Mouse (Mus musculus) liver, adult 2 months (tissue): Measurements from ENCODE around the gene Mrps34. TPM values are rescaled to one million over a fixed set of nuclear protein-coding genes. Genes with fewer than 3 reads are reported as not detected.
A peak's percentile ranks its signal among the peaks of the same experiment; 100 is the strongest.

ENCODE experiments used
- DNase-seq: peaks from one replicate; pipeline ENCODE4 v3.0.0-alpha.2; 2011; ENCODE audit warnings: low read depth, low spot score; ENCODE audit errors: extremely low read depth
- H3K27ac ChIP-seq: fragments of 200-500 bp; replicated peaks from 2 replicates; pipeline ENCODE4 v1.5.1; 2012; ENCODE audit warnings: low read depth, mild to moderate bottlenecking, control low read depth, inconsistent platforms, low read length; ENCODE audit not compliant: insufficient read depth
- H3K27me3 ChIP-seq: fragments of 200-500 bp; 2 replicates; pipeline ENCODE4 v1.6.1; 2012; ENCODE audit warnings: mild to moderate bottlenecking, moderate library complexity, low read length, inconsistent platforms; ENCODE audit not compliant: control insufficient read depth, insufficient read depth
- H3K36me3 ChIP-seq: fragments of 200-500 bp; 2 replicates; pipeline ENCODE4 v1.6.1; 2012; ENCODE audit warnings: low read length, inconsistent platforms; ENCODE audit not compliant: control insufficient read depth, insufficient read depth
- H3K4me1 ChIP-seq: fragments of 200-500 bp; 2 replicates; pipeline ENCODE4 v1.6.1; 2011; ENCODE audit warnings: low read length; ENCODE audit not compliant: control insufficient read depth, insufficient read depth
- H3K4me3 ChIP-seq: fragments of 200-500 bp; 2 replicates; pipeline ENCODE4 v1.5.1; 2011; ENCODE audit warnings: low read depth, mild to moderate bottlenecking, control low read depth, low read length, moderate library complexity; ENCODE audit not compliant: insufficient read depth
- H3K79me2 ChIP-seq: fragments of 200-500 bp; 2 replicates; pipeline ENCODE4 v1.6.1; 2012; ENCODE audit warnings: inconsistent platforms, mild to moderate bottlenecking, low read length, moderate library complexity; ENCODE audit not compliant: control insufficient read depth, insufficient read depth
- H3K9ac ChIP-seq: fragments of 200-500 bp; 2 replicates; pipeline ENCODE4 v1.6.1; 2012; ENCODE audit warnings: low read depth, mild to moderate bottlenecking, control low read depth, inconsistent platforms, low read length
- CTCF ChIP-seq: fragments of 200-500 bp; IDR thresholded peaks from 2 replicates; pipeline ENCODE4 v1.5.1; 2011; ENCODE audit warnings: low read depth, low read length, control low read depth
- POLR2A ChIP-seq: fragments of 200-500 bp; IDR thresholded peaks from 2 replicates; pipeline ENCODE4 v1.6.1; 2011; ENCODE audit warnings: low read length, control low read depth; ENCODE audit not compliant: insufficient read depth; ENCODE audit errors: extremely low read depth
- WGBS: fragments of 180-500 bp; shearing (Covaris S2); methylation state at CpG from one replicate; pipeline ENCODE4 v1.1.7; 2018; 5-methylcytosine and 5-hydroxymethylcytosine counted together
- polyA plus RNA-seq: library from polyadenylated mRNA; depleted of rRNA; stranded (reverse); fragments of >200 nt; gene quantifications from 2 replicates; pipeline ENCODE4 v1.2.3, GENCODE M21; 2012
- total RNA-seq: library from RNA; depleted of rRNA; stranded (reverse); fragments of >200 nt; gene quantifications from 2 replicates; pipeline ENCODE4 v1.2.3, GENCODE M21; 2014

Mrps34 gene
- total and polyA plus RNA-seq, 2 experiments = 47.5 to 124 TPM

GRCm38 (mm10) chr17:24894061-24894994 is 588 bp upstream of the Mrps34 start:
- peaks cover 20% of the 10 kb centered on the region for H3K4me1 ChIP-seq

GRCm38 (mm10) chr17:24895571-24896240 is 790 bp downstream of the Mrps34 start:
- no peak for TF ChIP-seq CTCF
- no peak for TF ChIP-seq POLR2A
- DNase-seq = no peak
- Histone ChIP-seq H3K9ac (peak overlapping the region; percentile 90), H3K4me1 (peaks cover 20% of the 10 kb centered on the region), H3K27ac (peak overlapping the region; percentile 73), H3K79me2 (peaks cover 15% of the 10 kb centered on the region; the same call in 1 of the 2 replicates), H3K27me3 (no peaks in the 10 kb centered on the region), H3K4me3 (peak overlapping the region; percentile 74), H3K36me3 (peaks cover 7% of the 10 kb centered on the region; the same call in 1 of the 2 replicates)
- WGBS = 5% methylated on average over 23 of the region's 23 CpGs

More at GRCm38 (mm10) chr17:24894061-24894994, 588 bp upstream of the Mrps34 start:
- peaks cover 17% of the 10 kb centered on the region; the same call in 1 of the 2 replicates for H3K79me2 ChIP-seq
- H3K27ac ChIP-seq = peak overlapping the region; percentile 59
- no peak for TF ChIP-seq CTCF
- H3K36me3 ChIP-seq = peaks cover 3% of the 10 kb centered on the region; the same call in 1 of the 2 replicates
- WGBS = 7% methylated on average over 31 of the region's 31 CpGs
- H3K27me3 ChIP-seq = no peaks in the 10 kb centered on the region
- H3K9ac ChIP-seq = peak overlapping the region; percentile 84
- H3K4me3 ChIP-seq = peak overlapping the region; percentile 74
- DNase-seq = no peak

- peaks cover 20% of the 10 kb centered on the region for H3K4me1 ChIP-seq
- H3K79me2 ChIP-seq = peaks cover 14% of the 10 kb centered on the region; the same call in 1 of the 2 replicates
- H3K36me3 ChIP-seq = peaks cover 7% of the 10 kb centered on the region; the same call in 1 of the 2 replicates
- TF ChIP-seq POLR2A = peak; percentile 51; the same call in 1 of the 2 replicates
- 0 out of 2 replicates have a peak, but pooled peaks have one; percentile 9 for TF ChIP-seq CTCF
- H3K27ac ChIP-seq = peak within 1 kb of the TSS; percentile 73
- under 1% methylated on average over 50 of the region's 50 CpGs for WGBS
- peak within 1 kb of the TSS; percentile 90 for H3K9ac ChIP-seq
- no peaks in the 10 kb centered on the region for H3K27me3 ChIP-seq
- DNase-seq = peak; percentile 70
- H3K4me3 ChIP-seq = peak within 1 kb of the TSS; percentile 74
These were observed 1.5 kb downstream of the Mrps34 start, which contains the start of gene Nme3 for GRCm38 (mm10) chr17:24896241-24896992. Gene Nme3 (plus strand): TSS chr17:24896500.

- WGBS = 25% methylated on average over 11 of the region's 11 CpGs
- Histone ChIP-seq H3K27ac (peak overlapping the region; percentile 49), H3K27me3 (no peaks in the 10 kb centered on the region), H3K9ac (peak overlapping the region; percentile 78), H3K4me1 (peaks cover 20% of the 10 kb centered on the region), H3K4me3 (peak overlapping the region; percentile 74), H3K79me2 (peaks cover 14% of the 10 kb centered on the region; the same call in 1 of the 2 replicates), H3K36me3 (peaks cover 7% of the 10 kb centered on the region; the same call in 1 of the 2 replicates)
- DNase-seq = no peak
- no peak for TF ChIP-seq CTCF
- TF ChIP-seq POLR2A = no peak
These were observed 2.0 kb downstream of the Mrps34 start for GRCm38 (mm10) chr17:24896993-24897269.

- TF ChIP-seq POLR2A (no peak), CTCF (no peak)
- no peaks in the 10 kb centered on the region for H3K27me3 ChIP-seq
- no peak overlapping the region for H3K27ac ChIP-seq
- H3K79me2 ChIP-seq = peaks cover 14% of the 10 kb centered on the region; the same call in 1 of the 2 replicates
- H3K36me3 ChIP-seq = peaks cover 5% of the 10 kb centered on the region; the same call in 1 of the 2 replicates
- no peak overlapping the region for H3K4me3 ChIP-seq
- no peak for DNase-seq
- H3K4me1 ChIP-seq = peaks cover 20% of the 10 kb centered on the region
- H3K9ac ChIP-seq = no peak overlapping the region
- 89% methylated on average over 4 of the region's 4 CpGs for WGBS
These were observed 2.7 kb downstream of the Mrps34 start for GRCm38 (mm10) chr17:24897600-24897999.
